Mouse (Mus musculus) brown adipose tissue, adult 24 weeks (tissue): ENCODE results near the gene 4930404N11Rik. TPM values are rescaled to one million over a fixed set of nuclear protein-coding genes. Genes with fewer than 3 reads are reported as not detected.
A peak's percentile ranks its signal among the peaks of the same experiment; 100 is the strongest.

Experiments used
- H3K27ac ChIP-seq: fragments of 200-500 bp; replicated peaks from 2 replicates; pipeline ENCODE4 v1.5.1; 2012; ENCODE audit warnings: low read depth, mild to moderate bottlenecking, low read length
- H3K4me1 ChIP-seq: fragments of 200-500 bp; 2 replicates; pipeline ENCODE4 v1.6.1; 2012; ENCODE audit warnings: low read length, mixed read lengths; ENCODE audit not compliant: control insufficient read depth, insufficient read depth, insufficient read length
- H3K4me3 ChIP-seq: fragments of 200-500 bp; 2 replicates; pipeline ENCODE4 v1.5.1; 2012; ENCODE audit warnings: low read depth, mild to moderate bottlenecking, low read length, moderate library complexity; ENCODE audit not compliant: insufficient read depth
- polyA plus RNA-seq: library from polyadenylated mRNA; stranded (reverse); fragments of >200 nt; gene quantifications from 2 replicates; pipeline ENCODE4 v1.2.4, GENCODE M21; 2012; ENCODE audit not compliant: missing spikeins, insufficient read depth, insufficient read length

4930404N11Rik gene
- polyA plus RNA-seq, 1 experiment = not detected

DNA sequence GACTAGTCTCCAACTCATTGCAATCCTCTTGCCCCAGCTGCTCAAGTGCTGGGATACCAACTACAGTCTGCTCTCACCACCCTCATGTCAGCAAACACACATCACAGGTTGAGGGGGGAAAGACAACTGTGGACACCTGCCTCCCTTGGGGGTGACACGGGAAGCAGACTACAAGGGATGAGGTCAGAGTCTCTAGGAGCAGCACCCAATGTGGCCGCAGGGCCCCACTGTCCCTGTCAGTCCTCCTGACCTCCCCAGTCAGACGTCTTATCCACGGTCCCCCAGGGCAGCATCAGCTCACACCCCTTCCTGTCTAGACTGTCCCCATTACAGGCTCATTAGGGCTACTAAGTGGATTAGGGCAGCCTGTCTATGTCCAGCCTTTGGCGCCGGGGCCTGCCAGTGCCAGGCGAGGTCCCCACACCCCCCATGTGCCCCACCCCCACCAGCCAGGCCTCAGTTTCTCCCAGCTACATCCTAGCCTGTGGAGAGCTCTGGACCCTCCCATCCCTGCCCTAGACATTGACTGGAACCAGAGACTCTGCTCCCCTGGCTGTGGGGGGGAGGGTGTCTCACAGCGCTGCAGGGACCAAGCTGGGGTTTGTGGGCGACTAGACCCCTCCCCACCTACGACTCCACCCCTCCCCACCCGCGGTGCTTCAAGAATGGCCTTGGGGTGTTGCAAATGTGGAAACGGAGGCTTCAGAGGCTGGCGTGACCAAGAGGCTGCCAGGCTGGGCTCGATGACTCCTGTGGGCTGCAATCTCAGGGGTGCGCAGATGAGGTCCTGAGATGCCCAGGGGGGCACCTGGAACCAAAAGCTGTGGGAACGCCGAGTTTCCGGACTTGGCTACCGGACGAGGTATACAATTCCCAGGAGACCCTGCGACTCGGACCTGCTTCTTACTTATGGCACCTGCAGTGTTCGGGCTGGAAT lies 41.2 kb upstream of the 4930404N11Rik start:
- Histone ChIP-seq H3K27ac (peak overlapping the region; percentile 59), H3K4me1 (peaks cover 40% of the 10 kb centered on the region), H3K4me3 (peak overlapping the region; percentile 32)

DNA sequence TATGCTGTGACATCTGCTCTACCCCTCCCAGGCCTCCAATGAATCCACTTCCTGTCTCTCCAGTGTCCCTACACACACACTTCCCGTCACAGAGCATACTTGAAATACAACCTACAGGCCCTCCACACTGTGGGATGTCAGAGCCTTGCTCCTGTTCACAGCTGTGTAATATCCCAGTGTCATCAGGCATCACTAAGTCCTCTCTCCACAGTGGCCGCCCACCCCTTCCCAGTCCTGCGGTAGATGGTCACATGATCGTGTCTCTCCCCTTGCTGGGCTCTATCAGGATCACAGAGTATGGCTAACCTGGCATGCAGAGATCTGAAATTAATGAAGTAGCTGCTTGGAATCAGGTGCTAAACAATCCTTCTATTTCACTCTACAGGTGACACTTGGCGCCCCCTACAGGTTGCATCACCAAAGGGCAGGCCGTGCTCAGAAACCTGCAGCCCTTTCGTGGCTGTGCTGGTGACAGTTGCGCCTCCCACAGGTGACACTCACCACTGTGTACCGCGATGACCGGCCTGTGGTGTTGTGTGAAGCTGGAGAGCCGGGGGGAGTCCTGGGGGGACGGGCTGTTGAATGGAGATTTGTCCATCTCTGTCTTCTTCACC lies 40.1 kb upstream of the 4930404N11Rik start:
- Histone ChIP-seq H3K4me3 (no peak overlapping the region), H3K4me1 (peaks cover 46% of the 10 kb centered on the region), H3K27ac (peak overlapping the region; percentile 58)

- Histone ChIP-seq H3K4me3 (no peak overlapping the region), H3K27ac (peak overlapping the region; percentile 65), H3K4me1 (peaks cover 37% of the 10 kb centered on the region)
Observed at GRCm38 (mm10) chr10:81404720-81405119, 39.1 kb upstream of the 4930404N11Rik start.

GRCm38 (mm10) chr10:81404082-81404481 lies 38.5 kb upstream of the 4930404N11Rik start:
- H3K27ac ChIP-seq = no peak overlapping the region
- peaks cover 34% of the 10 kb centered on the region for H3K4me1 ChIP-seq
- H3K4me3 ChIP-seq = no peak overlapping the region

- H3K4me3 ChIP-seq = no peak overlapping the region
- no peak overlapping the region for H3K27ac ChIP-seq
- H3K4me1 ChIP-seq = peaks cover 33% of the 10 kb centered on the region
Observed at GRCm38 (mm10) chr10:81403511-81403910, 37.9 kb upstream of the 4930404N11Rik start.

DNA sequence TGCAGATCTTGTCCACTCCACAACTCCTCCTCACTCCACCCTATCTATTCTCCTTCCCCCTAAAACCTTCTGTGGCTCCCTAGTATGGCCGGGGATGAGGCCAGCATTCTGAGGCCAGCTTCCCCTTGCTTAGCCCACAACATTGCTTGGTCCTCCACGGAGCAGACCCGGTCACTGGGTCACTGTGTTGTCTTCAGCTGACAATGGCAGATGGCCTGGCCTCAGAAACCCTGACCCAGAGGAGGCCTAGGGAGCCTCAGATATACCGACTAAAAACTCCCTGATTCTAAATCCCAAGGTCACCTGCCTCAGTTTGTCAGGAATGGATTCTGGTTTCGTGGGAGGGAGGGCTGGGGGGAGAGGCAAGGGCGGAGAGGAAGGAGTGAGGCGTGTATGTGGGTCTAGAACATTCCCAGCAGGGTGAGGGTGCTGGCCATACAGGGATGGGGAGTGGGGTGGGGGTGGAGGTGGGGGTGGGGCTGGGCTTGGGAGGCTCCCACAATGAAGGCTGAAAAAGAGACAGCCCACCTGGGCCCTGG lies 36.7 kb upstream of the 4930404N11Rik start:
- Histone ChIP-seq H3K4me1 (peaks cover 25% of the 10 kb centered on the region), H3K4me3 (no peak overlapping the region), H3K27ac (peak overlapping the region; percentile 75)

DNA sequence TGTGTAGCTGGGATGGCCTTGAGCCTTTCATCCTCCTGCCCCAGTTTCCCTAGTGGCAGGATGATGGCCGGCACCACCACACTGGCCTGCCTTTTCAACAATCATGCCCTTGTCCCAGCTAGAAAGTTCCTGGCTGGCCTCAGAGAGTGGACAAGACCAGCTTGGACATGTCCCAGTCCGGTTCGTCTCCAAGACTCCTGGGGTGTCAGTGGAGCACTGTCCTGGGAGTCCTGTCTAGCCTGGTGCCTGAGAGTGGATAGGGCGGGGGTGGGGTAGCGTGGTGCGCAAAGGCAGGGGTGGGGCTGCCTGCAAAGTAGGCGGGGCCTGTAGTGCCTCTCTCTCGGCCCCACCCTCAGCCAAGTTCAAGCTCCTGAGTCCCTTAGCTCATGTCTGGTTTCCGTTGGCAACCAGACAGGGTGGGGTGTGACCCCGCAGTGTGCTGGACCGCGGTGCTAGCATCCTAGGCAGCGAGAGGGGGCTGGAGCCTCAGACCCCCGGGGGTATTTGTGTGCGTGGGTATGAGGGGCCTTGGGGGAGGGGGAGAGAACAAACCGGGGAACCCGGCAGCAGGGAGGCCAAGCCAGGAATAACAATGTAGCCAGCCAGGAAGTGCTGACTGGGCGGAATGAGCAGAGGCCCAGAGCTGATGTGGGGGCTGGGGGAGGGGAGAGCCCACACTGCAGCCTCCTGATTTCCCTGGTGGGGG lies 36.1 kb upstream of the 4930404N11Rik start:
- H3K4me1 ChIP-seq = peaks cover 21% of the 10 kb centered on the region
- peak overlapping the region; percentile 34 for H3K4me3 ChIP-seq
- peak overlapping the region; percentile 75 for H3K27ac ChIP-seq

GRCm38 (mm10) chr10:81401205-81401520 lies 35.5 kb upstream of the 4930404N11Rik start:
- H3K27ac ChIP-seq = peak overlapping the region; percentile 75
- H3K4me3 ChIP-seq = no peak overlapping the region
- peaks cover 18% of the 10 kb centered on the region for H3K4me1 ChIP-seq

GRCm38 (mm10) chr10:81400371-81401204 lies 35.0 kb upstream of the 4930404N11Rik start:
- Histone ChIP-seq H3K4me1 (peaks cover 14% of the 10 kb centered on the region), H3K27ac (0 out of 2 replicates have a peak overlapping the region, but pooled peaks have one; percentile 75), H3K4me3 (no peak overlapping the region)

DNA sequence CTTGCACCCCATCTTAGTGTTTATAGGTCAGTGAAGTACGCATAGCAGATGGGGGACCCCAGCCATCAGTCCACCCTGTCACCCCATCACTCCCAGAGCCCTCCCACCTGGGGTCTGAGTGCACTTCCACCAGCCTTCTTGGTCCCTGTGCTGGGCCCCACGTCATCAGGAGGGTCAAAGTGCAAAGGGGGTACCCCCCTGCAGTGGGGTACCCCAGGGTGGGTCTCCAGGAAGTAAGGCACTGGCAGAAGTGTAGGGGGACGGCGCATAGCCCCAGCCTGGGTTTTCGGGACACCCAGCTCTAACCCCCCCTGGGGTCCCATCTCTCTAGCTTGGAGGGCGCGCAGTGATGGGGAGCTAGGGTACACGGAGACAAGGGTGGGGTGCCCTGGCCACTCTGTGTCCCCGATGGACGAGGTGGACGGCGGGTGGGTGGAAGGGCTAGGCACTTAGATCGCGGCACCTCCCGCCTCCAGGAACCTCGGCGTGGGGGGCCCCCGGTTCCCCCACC lies 34.2 kb upstream of the 4930404N11Rik start:
- peaks cover 14% of the 10 kb centered on the region for H3K4me1 ChIP-seq
- no peak overlapping the region for H3K27ac ChIP-seq
- no peak overlapping the region for H3K4me3 ChIP-seq

DNA sequence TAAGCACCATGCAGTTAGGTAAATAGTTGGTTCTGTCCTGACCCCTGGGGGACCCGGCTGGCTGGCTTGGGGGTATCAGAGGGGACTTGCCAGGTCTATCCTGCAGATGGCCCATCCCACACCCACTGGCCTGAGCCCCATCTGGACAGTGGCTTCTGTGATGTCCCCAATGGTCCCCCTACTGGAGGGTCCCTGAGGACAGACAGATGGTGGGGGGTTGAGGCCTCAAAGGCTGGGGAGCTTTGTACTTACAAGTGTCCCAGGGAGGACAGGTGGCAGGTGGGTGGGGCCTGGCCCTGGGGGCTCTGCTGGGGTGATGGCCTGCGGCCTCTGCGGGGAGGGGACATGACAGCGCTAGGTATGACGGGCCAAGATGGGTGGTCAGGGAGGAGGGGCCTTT lies 33.7 kb upstream of the 4930404N11Rik start:
- H3K4me3 ChIP-seq = no peak overlapping the region
- peaks cover 14% of the 10 kb centered on the region for H3K4me1 ChIP-seq
- H3K27ac ChIP-seq = no peak overlapping the region

DNA sequence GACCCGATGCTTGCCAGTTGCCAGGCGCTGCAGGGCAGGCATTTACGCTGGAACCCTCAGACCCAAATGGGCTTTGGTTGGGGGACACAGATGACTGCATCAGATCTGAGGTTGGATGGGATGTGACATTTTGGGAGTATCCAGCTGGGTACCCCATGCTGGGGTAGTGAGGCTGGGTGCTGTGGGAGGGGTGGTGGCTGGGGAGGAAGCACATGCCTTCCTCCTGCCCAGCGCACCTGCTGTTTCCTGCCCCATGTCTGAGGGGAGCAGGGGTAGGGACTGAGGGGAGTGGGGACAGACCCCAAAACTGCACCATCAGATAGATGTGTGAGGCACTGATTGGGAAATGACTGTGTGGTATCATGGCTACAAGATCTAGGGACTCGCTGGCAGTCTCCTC lies 31.1 kb upstream of the 4930404N11Rik start:
- Histone ChIP-seq H3K27ac (no peak overlapping the region), H3K4me3 (no peak overlapping the region), H3K4me1 (peaks cover 8% of the 10 kb centered on the region)

DNA sequence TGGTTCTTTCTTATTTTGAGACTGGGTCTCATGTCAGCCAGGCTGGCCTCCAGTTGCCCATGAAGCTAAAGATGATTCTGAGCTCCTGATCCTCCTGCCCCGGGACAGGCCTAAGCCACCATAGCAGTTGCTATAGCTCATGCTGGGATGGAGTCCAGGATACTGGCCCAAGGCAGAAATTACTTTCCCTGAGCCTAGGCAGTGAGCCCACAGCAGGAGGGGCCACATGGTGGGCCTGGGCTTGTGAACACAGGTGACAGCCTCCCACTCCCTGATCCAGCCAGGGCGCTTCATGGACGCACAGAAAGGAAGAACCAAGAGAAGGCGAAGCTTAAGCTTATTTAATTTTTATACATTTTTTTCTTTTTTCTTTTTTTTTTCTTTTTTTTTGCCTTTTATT lies 30.2 kb upstream of the 4930404N11Rik start:
- Histone ChIP-seq H3K27ac (no peak overlapping the region), H3K4me1 (peaks cover 2% of the 10 kb centered on the region; the same call in 1 of the 2 replicates), H3K4me3 (no peak overlapping the region)

GRCm38 (mm10) chr10:81395127-81395526 lies 29.5 kb upstream of the 4930404N11Rik start:
- Histone ChIP-seq H3K27ac (no peak overlapping the region), H3K4me1 (peaks cover 6% of the 10 kb centered on the region; the same call in 1 of the 2 replicates), H3K4me3 (no peak overlapping the region)
